Mouse (Mus musculus) liver, embryonic 14.5 days (tissue): ENCODE data around the gene Tas2r107.

Experiments used
- CTCF ChIP-seq: IDR thresholded peaks from 2 replicates; pipeline ENCODE4 v1.5.1; 2016; ENCODE audit warnings: antibody characterized with exemption, low read depth, control low read depth
- EP300 ChIP-seq: IDR thresholded peaks from 2 replicates; pipeline ENCODE4 v1.6.1; 2016; ENCODE audit warnings: antibody characterized with exemption, low read depth

GRCm38 (mm10) chr6:131660049-131660448 lies at the start of gene Tas2r107:
- TF ChIP-seq CTCF (no peak), EP300 (no peak)
